Comparison of ENCODE assay signal across 8 mouse cellular contexts in the genomic region with DNA sequence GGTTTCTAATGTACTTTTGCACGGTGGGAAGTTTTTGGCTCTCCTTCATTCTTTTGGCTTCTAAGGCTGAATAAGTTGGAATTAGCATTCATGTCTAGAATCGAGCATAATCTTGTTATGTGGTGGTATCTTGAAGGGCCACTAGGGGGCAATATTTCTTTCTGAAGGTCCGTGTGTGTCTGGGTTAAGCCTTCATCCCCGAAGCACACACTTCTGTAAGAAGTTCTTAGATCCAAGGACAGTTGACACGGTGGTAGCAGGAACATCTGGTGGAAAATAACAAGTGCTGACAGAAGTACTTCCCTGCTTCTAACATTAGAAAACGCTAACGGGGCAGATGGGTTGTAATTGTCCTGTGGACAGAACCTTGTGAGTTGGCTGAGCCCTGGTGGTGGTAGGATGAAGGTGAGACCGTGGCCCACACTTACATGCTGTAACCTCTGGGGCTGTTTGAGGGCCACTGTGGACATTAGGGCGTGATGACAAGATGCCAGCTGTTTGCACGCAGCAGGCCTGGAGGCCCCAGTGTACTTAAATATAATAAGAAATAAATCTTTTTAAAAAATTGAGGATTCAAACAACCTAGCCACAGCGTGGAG. TPM values are rescaled to one million over a fixed set of nuclear protein-coding genes. Genes with fewer than 3 reads are reported as not detected.
A peak's percentile ranks its signal among the peaks of the same experiment; 100 is the strongest.
DNase-seq lines count a peak whose midpoint lies in the region; ATAC-seq and TF ChIP-seq lines count a peak whose summit lies in the region.

No protein-coding gene starts in this region.

- TF ChIP-seq CTCF in liver, embryonic 14.5 days (IDR thresholded peaks at IDR 0.05; ENCODE audit: low read depth) = peak; percentile 56
- peak; percentile 75 for TF ChIP-seq CTCF in midbrain, postnatal 0 days (IDR thresholded peaks at IDR 0.05)

- peak; percentile 33; the same call in 1 of the 2 replicates for ATAC-seq in forebrain, embryonic 11.5 days (replicated peaks; ENCODE audit: low FRiP score)
- no peak for ATAC-seq in forebrain, embryonic 13.5 days
- no peak for ATAC-seq in liver, embryonic 14.5 days (ENCODE audit: insufficient read depth)
- no peak for ATAC-seq in midbrain, postnatal 0 days (ENCODE audit: low FRiP score)

- no peak overlapping the region for H3K4me2 ChIP-seq in forebrain, embryonic 11.5 days (ENCODE audit: low read depth, low read length, severe bottlenecking)
- no peak overlapping the region for H3K4me2 ChIP-seq in forebrain, embryonic 13.5 days
- no peak overlapping the region for H3K4me2 ChIP-seq in liver, embryonic 14.5 days (ENCODE audit: low read depth)
- H3K4me2 ChIP-seq in midbrain, postnatal 0 days (ENCODE audit: low read depth, low read length, poor library complexity, severe bottlenecking) = no peak overlapping the region

- DNase-seq in forebrain, embryonic 11.5 days (ENCODE audit: low spot score) = no peak
- DNase-seq in liver, embryonic 14.5 days (ENCODE audit: low read depth in 3 of 3, low spot score in 3 of 3) = no peak
- DNase-seq in liver = no peak
- peak; percentile 73 for DNase-seq in embryo, embryonic 11 days
- DNase-seq in midbrain, postnatal 0 days (ENCODE audit: low spot score) = peak; percentile 81
- no peak for DNase-seq in spleen, postnatal 36 days (ENCODE audit: low spot score in 2 of 2)
- no peak for DNase-seq in spleen, postnatal 4 days (ENCODE audit: low spot score in 2 of 2)

- peaks cover 5% of the 10 kb centered on the region; the same call in 1 of the 2 replicates for H3K27me3 ChIP-seq in forebrain, embryonic 11.5 days (ENCODE audit: control insufficient read depth, insufficient read depth, low read length)
- peaks cover 24% of the 10 kb centered on the region for H3K27me3 ChIP-seq in forebrain, embryonic 13.5 days
- H3K27me3 ChIP-seq in liver, embryonic 14.5 days (ENCODE audit: control insufficient read depth, insufficient read depth, low read length) = peaks cover 21% of the 10 kb centered on the region
- no peaks in the 10 kb centered on the region for H3K27me3 ChIP-seq in midbrain, postnatal 0 days (ENCODE audit: insufficient read depth, low read length)

- H3K9me3 ChIP-seq in forebrain, embryonic 11.5 days (ENCODE audit: control insufficient read depth, low read length) = no peaks in the 10 kb centered on the region
- H3K9me3 ChIP-seq in forebrain, embryonic 13.5 days (replicated peaks) = no peaks in the 10 kb centered on the region
- H3K9me3 ChIP-seq in liver, embryonic 14.5 days (ENCODE audit: control insufficient read depth, low read length) = no peaks in the 10 kb centered on the region
- no peaks in the 10 kb centered on the region for H3K9me3 ChIP-seq in midbrain, postnatal 0 days (ENCODE audit: low read length)

- WGBS in forebrain, embryonic 11.5 days = 60% methylated on average over 11 of the region's 11 CpGs
- 58% methylated on average over 11 of the region's 11 CpGs for WGBS in forebrain, embryonic 13.5 days
- WGBS in liver, embryonic 14.5 days (ENCODE audit: insufficient replicate concordance) = 38% methylated on average over 11 of the region's 11 CpGs
- WGBS in midbrain, postnatal 0 days = 60% methylated on average over 11 of the region's 11 CpGs

- H3K9ac ChIP-seq in forebrain, embryonic 11.5 days (ENCODE audit: low read length) = no peak overlapping the region
- H3K9ac ChIP-seq in forebrain, embryonic 13.5 days = no peak overlapping the region
- H3K9ac ChIP-seq in liver, embryonic 14.5 days (replicated peaks) = no peak overlapping the region
- no peak overlapping the region for H3K9ac ChIP-seq in midbrain, postnatal 0 days (replicated peaks; ENCODE audit: low read length, poor library complexity, severe bottlenecking)

- TF ChIP-seq EP300 in liver, embryonic 14.5 days (IDR thresholded peaks at IDR 0.05; ENCODE audit: low read depth) = no peak

- H3K36me3 ChIP-seq in forebrain, embryonic 11.5 days (ENCODE audit: control insufficient read depth, insufficient read depth, low read length) = no peaks in the 10 kb centered on the region
- H3K36me3 ChIP-seq in forebrain, embryonic 13.5 days (ENCODE audit: poor library complexity, severe bottlenecking) = no peaks in the 10 kb centered on the region
- no peaks in the 10 kb centered on the region for H3K36me3 ChIP-seq in liver, embryonic 14.5 days (replicated peaks; ENCODE audit: control insufficient read depth, insufficient read depth, low read depth)
- no peaks in the 10 kb centered on the region for H3K36me3 ChIP-seq in midbrain, postnatal 0 days (ENCODE audit: insufficient read depth, low read length)

- H3K4me1 ChIP-seq in forebrain, embryonic 11.5 days (replicated peaks; ENCODE audit: control insufficient read depth, insufficient read depth, low read length) = 0 out of 2 replicates have a peak, but pooled peaks cover 3% of the 10 kb centered on the region
- H3K4me1 ChIP-seq in forebrain, embryonic 13.5 days = peaks cover 11% of the 10 kb centered on the region
- peaks cover 0 to 7% of the 10 kb centered on the region in 2 experiments; a peak in 2 of 4 replicates for H3K4me1 ChIP-seq in liver, embryonic 14.5 days (replicated peaks; ENCODE audit: control insufficient read depth in 2 of 2, insufficient read depth in 2 of 2, low read length in 1 of 2)
- H3K4me1 ChIP-seq in midbrain, postnatal 0 days (ENCODE audit: insufficient read depth, low read length) = peaks cover 4% of the 10 kb centered on the region; the same call in 1 of the 2 replicates

- no peak overlapping the region for H3K4me3 ChIP-seq in forebrain, embryonic 11.5 days (ENCODE audit: low read depth, low read length)
- H3K4me3 ChIP-seq in forebrain, embryonic 13.5 days = no peak overlapping the region
- H3K4me3 ChIP-seq in liver, embryonic 14.5 days (ENCODE audit: insufficient read depth in 1 of 2, low read depth in 2 of 2, low read length in 2 of 2) = no peak overlapping the region
- H3K4me3 ChIP-seq in midbrain, postnatal 0 days (ENCODE audit: low read depth, low read length) = no peak overlapping the region

- H3K27ac ChIP-seq in forebrain, embryonic 11.5 days (ENCODE audit: low read depth, low read length) = no peak overlapping the region
- no peak overlapping the region for H3K27ac ChIP-seq in forebrain, embryonic 13.5 days
- H3K27ac ChIP-seq in liver, embryonic 14.5 days = no peak overlapping the region
- H3K27ac ChIP-seq in midbrain, postnatal 0 days (ENCODE audit: low read depth, low read length) = no peak overlapping the region

RNA-seq across cellular contexts. Expression of a gene that starts 44.1 kb away (rescaled TPM):
- 9.4 and 10.7 TPM in 2 replicates for polyA plus RNA-seq in forebrain, embryonic 11.5 days (2014; fragmentation: Nextera tagmentation; extraction: Ambion mirVana)
- polyA plus RNA-seq in forebrain, embryonic 13.5 days (2015; fragmentation: Nextera tagmentation; extraction: Ambion mirVana) = 4.5 and 4.6 TPM in 2 replicates
- polyA plus RNA-seq in liver, embryonic 14.5 days (2012; rRNA removed) = 5.8 and 8.1 TPM in 2 replicates
- polyA plus RNA-seq in liver, embryonic 14.5 days (2014; fragmentation: Nextera tagmentation; extraction: Ambion mirVana) = 22.3 and 24.1 TPM in 2 replicates
- 28.0 and 31.8 TPM in 2 replicates for total RNA-seq in midbrain, postnatal 0 days (2014; rRNA removed)
- polyA plus RNA-seq in midbrain, postnatal 0 days (2015; fragmentation: Nextera tagmentation; extraction: Ambion mirVana) = 10.3 and 12.2 TPM in 2 replicates

Comparison
In these comparisons a context has a peak if more than half of its experiments do, and no peak if none do; other contexts are left out.
1. DNase-seq: peak in embryo, embryonic 11 days (single experiment) and midbrain, postnatal 0 days (single experiment); none in forebrain, embryonic 11.5 days (single experiment), liver, embryonic 14.5 days (0 of 3), liver (single experiment), spleen, postnatal 36 days (0 of 2) and spleen, postnatal 4 days (0 of 2).